Mouse (Mus musculus): ENCODE measurements around the gene Wnt8b.

GRCm38 (mm10) chr19:44542694-44543178 lies 49.5 kb downstream of the Wnt8b start:
- TF ChIP-seq CTCF (IDR thresholded peaks at IDR 0.05; ENCODE audit: low read depth) (no peak), EP300 (IDR thresholded peaks at IDR 0.05; ENCODE audit: low read depth) (no peak)
